Comparison of ENCODE assay signal across 12 mouse cellular contexts in genomic region chr2:171743111-171743510, GRCm38 (mm10).
A peak's percentile ranks its signal among the peaks of the same experiment; 100 is the strongest.
DNase-seq lines count a peak whose midpoint lies in the region; ATAC-seq and TF ChIP-seq lines count a peak whose summit lies in the region.
"Had no signal": no experiment of that assay in that cellular context is flagged by ENCODE, and none has a peak within 500 bp of the region (broad histone marks: within the 10 kb centered on the region; RNA-seq: fewer than 3 reads in every experiment).

No protein-coding gene starts in this region.

- H3K9me3 ChIP-seq in hindbrain, embryonic 11.5 days (ENCODE audit: control insufficient read depth, low read length) = no peaks in the 10 kb centered on the region
- 0 out of 2 replicates have a peak, but pooled peaks cover 4% of the 10 kb centered on the region for H3K9me3 ChIP-seq in hindbrain, embryonic 14.5 days (ENCODE audit: control insufficient read depth, low read length)
- no peaks in the 10 kb centered on the region for H3K9me3 ChIP-seq in lung, embryonic 14.5 days (ENCODE audit: low read depth, low read length)
- H3K9me3 ChIP-seq: hindbrain, embryonic 12.5 days had no signal

- H3K4me2 ChIP-seq in hindbrain, embryonic 11.5 days (replicated peaks; ENCODE audit: low read depth, low read length) = no peak overlapping the region
- no peak overlapping the region for H3K4me2 ChIP-seq in hindbrain, embryonic 14.5 days (replicated peaks)
- peak overlapping the region; percentile 29; the same call in 1 of the 2 replicates for H3K4me2 ChIP-seq in lung, embryonic 14.5 days
- H3K4me2 ChIP-seq: hindbrain, embryonic 12.5 days had no signal

- peak; percentile 6 for DNase-seq in hindbrain, embryonic 11.5 days (ENCODE audit: low spot score)
- no peak for DNase-seq in hindbrain, embryonic 14.5 days (ENCODE audit: low spot score)
- peak; percentile 56 for DNase-seq in Muller cell, postnatal 12 days (ENCODE audit: inconsistent ontology term)
- DNase-seq in embryo, embryonic 9.5 days (ENCODE audit: extremely low spot score) = peak; percentile 37
- DNase-seq in lung, embryonic 14.5 days = peak; percentile 84
- no peak for DNase-seq in cerebellum, adult 9-11 months
- no peak for DNase-seq in thymus, postnatal 4 days
- no peak for DNase-seq in cerebellum, adult 18-20 months
- DNase-seq: adrenal gland, adult 2 months had no signal

- ATAC-seq in hindbrain, embryonic 11.5 days (ENCODE audit: low FRiP score) = no peak
- ATAC-seq in hindbrain, embryonic 14.5 days (ENCODE audit: low FRiP score) = no peak
- peak; percentile 96 for ATAC-seq in lung, embryonic 14.5 days (ENCODE audit: insufficient read depth)
- ATAC-seq: CD4-positive, CD25-positive, alpha-beta regulatory T cell, adult 4 months had no signal

- no peaks in the 10 kb centered on the region for H3K36me3 ChIP-seq in hindbrain, embryonic 11.5 days (ENCODE audit: control insufficient read depth, insufficient read depth, low read length)
- H3K36me3 ChIP-seq in hindbrain, embryonic 14.5 days (replicated peaks; ENCODE audit: control insufficient read depth, insufficient read depth) = no peaks in the 10 kb centered on the region
- no peaks in the 10 kb centered on the region for H3K36me3 ChIP-seq in lung, embryonic 14.5 days (ENCODE audit: insufficient read depth)
- H3K36me3 ChIP-seq: hindbrain, embryonic 12.5 days had no signal

- H3K9ac ChIP-seq in hindbrain, embryonic 11.5 days (ENCODE audit: low read depth, low read length) = no peak overlapping the region
- no peak overlapping the region for H3K9ac ChIP-seq in hindbrain, embryonic 14.5 days
- H3K9ac ChIP-seq in lung, embryonic 14.5 days = no peak overlapping the region
- H3K9ac ChIP-seq: hindbrain, embryonic 12.5 days had no signal

- TF ChIP-seq CTCF in lung, embryonic 14.5 days (IDR thresholded peaks at IDR 0.05; ENCODE audit: low read depth) = no peak

- H3K27ac ChIP-seq in hindbrain, embryonic 11.5 days (ENCODE audit: low read depth, low read length) = no peak overlapping the region
- H3K27ac ChIP-seq in hindbrain, embryonic 14.5 days = no peak overlapping the region
- H3K27ac ChIP-seq in lung, embryonic 14.5 days (ENCODE audit: low read depth) = peak overlapping the region; percentile 60
- H3K27ac ChIP-seq: hindbrain, embryonic 12.5 days had no signal

- no peak overlapping the region for H3K4me3 ChIP-seq in hindbrain, embryonic 11.5 days (ENCODE audit: low read depth, low read length)
- H3K4me3 ChIP-seq in hindbrain, embryonic 14.5 days (replicated peaks; ENCODE audit: low read length) = no peak overlapping the region
- no peak overlapping the region for H3K4me3 ChIP-seq in lung, embryonic 14.5 days (ENCODE audit: low read depth, low read length)
- H3K4me3 ChIP-seq: hindbrain, embryonic 12.5 days; myocyte had no signal

- H3K4me1 ChIP-seq in hindbrain, embryonic 11.5 days (replicated peaks; ENCODE audit: control insufficient read depth, insufficient read depth, low read length) = no peaks in the 10 kb centered on the region
- no peaks in the 10 kb centered on the region for H3K4me1 ChIP-seq in hindbrain, embryonic 14.5 days (replicated peaks; ENCODE audit: control insufficient read depth, insufficient read depth, low read length)
- peaks cover 11% of the 10 kb centered on the region; the same call in 1 of the 2 replicates for H3K4me1 ChIP-seq in lung, embryonic 14.5 days (ENCODE audit: insufficient read depth)
- H3K4me1 ChIP-seq: hindbrain, embryonic 12.5 days had no signal

- WGBS in hindbrain, embryonic 11.5 days = 27% methylated on average over 2 of the region's 2 CpGs
- 21% methylated on average over 2 of the region's 2 CpGs for WGBS in hindbrain, embryonic 14.5 days
- WGBS in lung, embryonic 14.5 days = 6% methylated on average over 2 of the region's 2 CpGs

- no peaks in the 10 kb centered on the region for H3K27me3 ChIP-seq in hindbrain, embryonic 11.5 days (ENCODE audit: control insufficient read depth, insufficient read depth, low read length)
- no peaks in the 10 kb centered on the region for H3K27me3 ChIP-seq in hindbrain, embryonic 14.5 days (ENCODE audit: control insufficient read depth, insufficient read depth, low read length)
- H3K27me3 ChIP-seq in lung, embryonic 14.5 days (ENCODE audit: insufficient read depth, low read length) = no peaks in the 10 kb centered on the region
- H3K27me3 ChIP-seq: hindbrain, embryonic 12.5 days had no signal

Comparison
In these comparisons a context has a peak if more than half of its experiments do, and no peak if none do; other contexts are left out.
1. DNase-seq: peak in hindbrain, embryonic 11.5 days (single experiment), Muller cell, postnatal 12 days (single experiment), embryo, embryonic 9.5 days (single experiment) and lung, embryonic 14.5 days (single experiment); none in hindbrain, embryonic 14.5 days (single experiment), cerebellum, adult 9-11 months (single experiment), thymus, postnatal 4 days (single experiment) and cerebellum, adult 18-20 months (0 of 2).